Mouse (Mus musculus) erythroblast, embryonic 14.5 days (primary cell): ENCODE results near the gene Gm10053.

ENCODE experiments used
- GATA1 ChIP-seq: IDR thresholded peaks from 2 replicates; pipeline ENCODE4 v1.6.1; 2012; ENCODE audit warnings: low read length, inconsistent platforms, mixed read lengths
- TAL1 ChIP-seq: IDR thresholded peaks from 3 replicates; pipeline ENCODE4 v1.6.1; 2012; ENCODE audit warnings: low read length, inconsistent platforms, mixed read lengths

DNA sequence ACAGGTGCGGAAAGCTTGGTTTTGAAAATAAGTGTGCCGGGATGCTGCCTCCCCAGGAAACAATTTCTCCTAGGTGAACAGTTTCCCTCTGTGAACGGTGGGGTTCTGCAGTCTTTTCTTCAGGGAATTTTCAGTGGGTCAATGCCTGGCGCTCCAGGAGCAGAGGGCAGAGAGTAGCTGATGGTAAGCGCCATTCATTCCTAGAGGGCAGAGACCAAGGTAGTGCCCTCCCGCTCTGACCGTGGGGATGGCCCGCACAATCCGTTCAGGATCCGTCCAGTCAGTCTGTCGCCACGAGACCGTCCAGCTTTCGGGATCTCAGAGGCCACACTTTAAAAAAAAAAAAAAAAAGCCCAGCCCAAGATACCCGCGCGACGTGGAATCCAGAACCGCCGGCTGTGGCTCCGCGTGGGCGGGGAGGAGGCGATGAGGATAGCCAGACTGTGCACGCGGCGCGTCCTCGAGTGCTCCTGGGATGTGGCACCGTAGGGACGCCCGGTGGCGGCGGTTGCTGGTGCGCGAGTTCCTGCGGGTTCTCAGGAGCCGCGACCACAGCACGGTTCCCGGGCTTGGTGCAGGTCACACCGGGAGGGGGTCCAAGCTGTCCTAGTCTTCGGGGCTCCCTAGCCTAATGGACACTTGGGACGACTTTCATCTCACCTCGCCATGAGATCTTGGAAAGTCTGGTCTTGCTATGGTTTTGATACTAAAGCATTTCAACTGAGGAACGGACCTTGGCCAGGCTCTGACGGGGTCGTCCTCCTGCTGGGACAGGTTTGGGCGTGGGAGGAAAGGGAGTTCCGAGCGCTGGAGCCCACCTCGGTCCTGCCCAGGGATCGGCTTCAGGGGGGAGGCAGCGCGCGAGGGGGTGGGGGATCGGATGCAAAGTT is 21.8 kb downstream of the Gm10053 start:
- TF ChIP-seq GATA1 (no peak), TAL1 (no peak)
